8 mouse cellular contexts compared by ENCODE assay signal in genomic region chr3:53863383-53864220, GRCm38 (mm10). TPM values are rescaled to one million over a fixed set of nuclear protein-coding genes. Genes with fewer than 3 reads are reported as not detected.
DNase-seq lines count a peak whose midpoint lies in the region; ATAC-seq lines count a peak whose summit lies in the region.

Gene Ufm1 (minus strand): TSS chr3:53863830.

- H3K4me2 ChIP-seq in hindbrain, embryonic 12.5 days (replicated peaks), result peak within 1 kb of the TSS; percentile 92

- peak within 1 kb of the TSS; percentile 73 for H3K4me3 ChIP-seq in hindbrain, embryonic 12.5 days

- peaks cover 8% of the 10 kb centered on the region for H3K4me1 ChIP-seq in hindbrain, embryonic 12.5 days

- ATAC-seq in hindbrain, embryonic 12.5 days (ENCODE audit: low FRiP score), result peak; percentile 100

- no peaks in the 10 kb centered on the region for H3K9me3 ChIP-seq in hindbrain, embryonic 12.5 days (replicated peaks)

- H3K9ac ChIP-seq in hindbrain, embryonic 12.5 days, result peak within 1 kb of the TSS; percentile 76

- peaks cover 30% of the 10 kb centered on the region for H3K36me3 ChIP-seq in hindbrain, embryonic 12.5 days

- H3K27ac ChIP-seq in hindbrain, embryonic 12.5 days, result no peak within 1 kb of the TSS

- WGBS in hindbrain, embryonic 12.5 days, result under 1% methylated on average over 58 of the region's 58 CpGs

- no peaks in the 10 kb centered on the region for H3K27me3 ChIP-seq in hindbrain, embryonic 12.5 days

- peak; percentile 97 for DNase-seq in NIH3T3 (ENCODE audit: low read depth)
- DNase-seq in cerebellum, postnatal 10 days, result peak; percentile 93 to 96
- peak; percentile 89 to 91 for DNase-seq in frontal cortex, postnatal 10 days (ENCODE audit: low spot score in 2 of 2)
- peak; percentile 90 to 95 for DNase-seq in layer of hippocampus, postnatal 14 days (ENCODE audit: low spot score in 2 of 2)
- peak; percentile 94 for DNase-seq in lung, postnatal 14 days
- DNase-seq in retina, adult 2 months (ENCODE audit: low read depth, low spot score), result peak; percentile 89
- DNase-seq in thymus, postnatal 36 days, result peak; percentile 87 to 92

RNA-seq across cellular contexts. Expression of gene Ufm1, which starts in this region (rescaled TPM):
- 111 and 115 TPM in 2 replicates for polyA plus RNA-seq in hindbrain, embryonic 12.5 days (2016; fragmentation: Nextera tagmentation; extraction: Ambion mirVana)
- 10 to 100 TPM; 85.0 to 93.1 TPM for total RNA-seq in layer of hippocampus, postnatal 14 days (2021)
